Mouse (Mus musculus): ENCODE results near the gene Naaladl2.

The Naaladl2 gene

DNA sequence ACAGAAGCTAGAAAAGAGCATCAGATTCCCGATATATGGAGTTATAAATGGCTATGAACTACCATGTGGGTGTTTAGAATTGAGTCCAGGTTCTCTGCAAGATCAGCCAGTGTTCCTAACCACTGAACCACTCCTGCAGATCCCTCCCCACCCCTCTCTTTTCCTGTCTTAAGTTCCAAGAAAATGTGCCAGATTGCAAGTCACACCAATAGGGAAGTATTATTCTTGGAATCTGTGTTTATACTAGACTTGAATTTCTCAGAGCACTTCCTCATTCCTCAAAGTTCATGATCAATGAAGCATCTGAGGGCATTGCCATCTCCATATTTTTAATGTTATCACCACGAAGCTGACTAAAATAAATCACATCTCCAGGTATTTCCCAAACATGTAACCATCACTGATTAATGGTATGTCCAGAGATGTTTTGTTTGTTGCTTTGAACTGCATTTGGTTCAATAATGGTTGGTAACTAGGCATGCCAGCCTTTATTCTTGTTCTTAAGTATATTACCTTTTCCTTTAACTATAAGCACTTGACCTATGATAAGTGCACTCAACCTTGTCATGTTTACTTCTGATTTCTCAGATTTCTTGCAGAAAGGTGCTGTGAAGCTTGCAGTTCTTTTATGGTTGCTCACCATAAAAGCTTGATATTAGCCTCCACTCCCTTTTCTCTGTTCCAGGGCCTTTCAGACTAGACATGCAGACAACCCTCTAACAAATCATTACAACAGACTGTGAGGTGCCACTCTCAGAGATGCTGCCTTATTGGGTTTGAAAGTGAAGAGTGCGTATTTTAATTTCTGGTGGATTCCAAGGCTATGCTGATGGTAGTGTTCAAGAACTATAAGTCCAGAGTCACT, 475.8 kb downstream of the Naaladl2 start:
- DNase-seq = no peak

DNA sequence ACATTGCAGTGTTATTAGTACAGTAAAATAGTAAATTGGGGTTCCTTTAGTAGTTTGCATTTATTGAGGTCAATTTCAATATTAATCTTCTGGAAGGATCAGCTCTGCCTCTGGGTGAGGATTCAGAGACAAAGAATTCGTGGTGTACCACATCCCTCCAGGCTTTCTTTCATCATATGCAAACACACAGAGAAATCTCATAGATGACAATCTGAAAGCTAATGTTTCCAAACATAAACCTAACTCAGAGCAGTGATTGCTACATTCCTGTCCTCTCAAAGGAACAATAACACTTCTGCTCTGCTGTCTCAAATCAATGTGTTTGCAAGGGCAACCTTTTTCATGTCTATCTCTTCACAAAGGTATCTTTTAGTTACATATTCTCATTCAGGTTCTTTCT, 478.7 kb downstream of the Naaladl2 start:
- no peak for DNase-seq

DNA sequence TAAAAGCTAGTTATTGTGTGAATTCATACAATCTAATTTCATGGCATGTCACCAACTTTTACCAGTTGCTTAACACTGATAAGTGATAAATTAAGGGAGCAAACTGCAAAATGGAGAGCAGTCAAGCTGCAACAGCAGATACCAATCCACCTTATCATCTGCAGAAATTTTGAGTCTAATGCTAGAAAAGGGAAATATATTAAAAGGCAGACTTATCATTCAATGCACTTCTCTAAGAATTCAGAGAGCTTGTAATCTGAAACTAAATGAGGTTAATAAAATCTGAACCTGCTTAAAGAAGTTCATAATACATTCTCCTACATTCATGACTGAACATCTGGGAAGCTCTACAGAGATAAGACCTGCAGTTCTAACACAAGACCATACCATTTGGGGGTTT, 480.3 kb downstream of the Naaladl2 start:
- no peak for DNase-seq

DNA sequence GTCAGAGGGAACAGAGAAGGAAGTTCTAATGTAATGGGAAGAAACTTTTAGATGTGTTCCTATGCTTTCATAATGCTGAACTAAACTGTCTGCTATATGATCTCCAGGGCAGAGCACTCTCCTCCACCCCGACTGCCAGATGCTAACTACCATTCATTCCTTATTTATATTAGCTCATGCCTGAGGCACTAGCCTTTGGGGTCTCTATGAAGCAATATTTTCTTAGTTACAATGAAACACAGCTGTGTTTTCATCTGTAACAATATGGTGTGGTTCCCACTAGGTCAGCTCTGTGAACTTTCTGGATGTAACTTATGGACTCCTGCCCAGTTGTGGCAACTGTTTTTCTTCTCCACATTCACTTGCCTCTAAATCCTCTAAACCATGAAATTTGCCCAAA, 514.0 kb downstream of the Naaladl2 start:
- DNase-seq = no peak

DNA sequence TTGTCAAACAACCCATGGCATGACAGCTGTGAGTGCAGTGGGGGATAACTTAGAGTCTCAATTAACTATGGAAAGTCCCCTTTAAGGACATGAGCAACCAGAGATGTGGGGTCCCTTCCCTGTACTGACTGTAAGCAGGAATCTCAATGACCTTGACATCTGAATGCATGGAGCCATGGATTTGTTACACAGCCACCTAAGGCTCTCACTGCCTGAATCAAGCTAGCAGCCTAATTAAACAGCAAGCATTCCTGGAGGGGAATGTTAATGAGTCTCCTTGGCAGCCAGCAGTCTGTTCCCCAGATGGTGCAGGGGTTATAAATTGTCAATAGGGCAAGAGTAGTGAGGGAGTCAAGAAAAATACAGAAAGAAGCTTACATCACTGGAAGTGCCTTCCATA, 538.6 kb downstream of the Naaladl2 start:
- peak; percentile 17 for DNase-seq

DNA sequence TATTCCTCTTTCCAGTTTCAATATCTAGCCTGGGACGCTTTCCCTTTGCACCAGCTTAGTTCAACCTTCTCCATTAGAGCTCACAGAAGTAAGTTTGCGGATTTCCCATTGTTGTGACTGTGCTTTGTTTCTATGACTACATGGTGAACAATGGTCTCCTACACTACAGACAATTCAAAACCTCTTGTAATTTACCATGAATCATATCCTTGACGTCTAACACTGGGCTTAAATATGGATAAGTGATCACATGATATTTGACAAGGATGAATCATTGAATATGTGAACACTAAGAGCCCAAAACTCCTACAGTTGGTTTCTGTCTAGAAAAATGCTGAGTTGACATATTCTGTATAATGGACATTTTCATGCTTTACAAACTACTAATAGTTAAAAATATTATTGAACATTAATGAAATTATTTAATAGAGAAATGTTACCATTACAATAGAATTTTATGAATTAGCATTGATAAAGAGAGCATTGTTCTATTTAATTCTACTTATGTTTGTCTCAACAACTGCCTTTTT, 539.2 kb downstream of the Naaladl2 start:
- DNase-seq = no peak

DNA sequence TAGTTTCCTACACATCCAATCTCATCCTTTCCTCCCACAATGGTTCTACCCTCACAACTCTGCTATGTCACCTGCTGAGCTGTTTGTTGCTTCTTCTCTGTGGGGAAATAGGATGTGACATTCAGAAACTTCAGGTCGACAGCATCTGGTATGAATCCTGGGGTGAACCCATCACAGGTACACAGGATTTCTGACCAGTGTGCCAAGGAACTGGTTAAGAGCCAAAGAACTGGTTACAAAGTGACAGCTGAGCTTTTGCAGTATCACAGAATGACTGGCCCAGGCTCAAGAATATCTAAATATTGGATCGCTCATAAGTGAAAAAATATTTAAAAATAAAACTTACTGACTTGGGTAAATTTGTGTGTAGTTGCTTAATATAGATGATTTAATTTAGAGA, 548.6 kb downstream of the Naaladl2 start:
- DNase-seq = peak; percentile 45

DNA sequence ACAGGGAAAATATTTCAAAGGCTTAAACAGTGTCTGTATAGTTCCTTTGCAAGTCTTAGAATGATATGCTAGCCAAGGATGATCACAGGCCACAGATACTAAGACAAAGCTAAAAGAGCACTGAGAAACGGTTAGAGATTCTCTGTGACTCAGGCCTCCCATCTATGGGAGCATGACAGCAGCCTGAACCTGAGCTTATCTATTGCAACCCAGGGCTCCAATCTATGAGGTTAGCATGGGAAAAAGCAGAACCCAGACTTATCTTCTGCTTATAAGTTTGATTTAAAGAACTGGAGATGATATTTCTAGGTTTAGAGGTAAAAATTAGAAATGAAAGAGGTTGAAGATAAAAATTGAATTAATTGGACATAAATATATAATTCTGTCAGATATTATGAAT, 587.4 kb downstream of the Naaladl2 start:
- no peak for DNase-seq

DNA sequence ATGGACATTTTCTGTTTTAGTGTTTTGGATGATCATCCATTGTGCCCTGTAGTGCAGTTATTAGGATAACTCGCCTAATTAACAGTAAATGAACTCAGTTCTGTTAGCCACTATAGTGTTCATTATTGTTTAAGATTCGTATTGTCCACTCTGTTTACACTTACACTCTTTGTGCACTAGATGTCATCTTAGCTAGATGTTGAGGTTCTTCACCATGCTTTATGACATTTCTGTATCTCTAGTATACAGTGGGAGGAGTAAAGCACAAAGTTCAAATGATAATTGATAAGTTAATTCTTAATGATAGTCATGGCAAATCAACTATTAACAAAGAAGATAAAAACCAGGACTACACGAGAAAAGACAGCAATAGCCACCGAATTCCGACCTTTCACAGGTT, 590.4 kb downstream of the Naaladl2 start:
- DNase-seq = no peak

DNA sequence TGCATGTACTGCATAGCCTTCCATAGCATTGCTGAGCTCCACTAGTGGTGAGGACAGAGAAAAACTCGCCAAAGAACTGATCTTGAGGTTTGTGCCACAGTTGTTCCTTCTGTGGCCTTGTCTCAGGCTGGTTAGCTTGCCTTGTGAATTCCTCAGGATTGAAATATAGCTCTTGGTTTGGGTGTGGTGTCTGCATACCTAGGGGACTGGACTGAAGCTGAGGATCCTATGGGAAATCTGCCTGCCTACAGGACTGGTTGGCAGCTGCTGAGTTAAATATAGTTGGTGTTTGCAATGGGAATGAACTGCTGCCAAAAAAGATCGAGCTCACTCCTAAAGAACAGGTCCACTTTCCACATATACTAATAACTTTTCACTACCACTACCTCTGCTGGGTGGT, 591.4 kb downstream of the Naaladl2 start:
- DNase-seq = no peak

DNA sequence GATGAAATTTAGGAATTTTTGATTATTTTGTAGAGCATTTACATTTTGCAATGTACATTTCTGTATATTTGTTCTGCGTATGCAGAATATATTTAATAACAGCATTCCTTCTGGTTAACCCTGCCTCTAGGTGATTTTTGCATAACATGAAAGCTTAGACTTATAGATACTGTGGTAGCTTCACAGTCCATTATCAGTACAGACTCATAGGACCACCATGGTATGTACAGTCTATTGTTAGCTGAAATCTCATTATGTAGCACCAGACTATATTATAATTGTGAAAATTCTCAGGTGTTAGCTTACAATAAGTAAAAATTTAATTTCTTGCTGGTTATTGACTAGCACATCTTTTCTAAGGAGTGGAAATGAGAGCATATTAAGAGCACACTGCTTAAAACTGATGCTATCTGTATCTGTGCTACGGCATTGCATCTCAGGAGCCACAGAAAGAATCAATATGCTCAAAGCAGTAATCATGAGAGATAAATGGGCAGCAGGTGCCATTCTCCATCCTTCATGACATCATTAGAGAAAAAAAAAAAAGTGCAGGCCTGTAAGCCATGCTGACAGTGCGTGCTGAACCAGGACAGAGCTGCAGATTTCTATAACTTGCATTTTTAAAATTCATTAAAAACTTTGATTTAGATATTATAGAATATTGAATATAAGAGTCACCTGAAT, 610.1 kb downstream of the Naaladl2 start:
- no peak for DNase-seq

DNA sequence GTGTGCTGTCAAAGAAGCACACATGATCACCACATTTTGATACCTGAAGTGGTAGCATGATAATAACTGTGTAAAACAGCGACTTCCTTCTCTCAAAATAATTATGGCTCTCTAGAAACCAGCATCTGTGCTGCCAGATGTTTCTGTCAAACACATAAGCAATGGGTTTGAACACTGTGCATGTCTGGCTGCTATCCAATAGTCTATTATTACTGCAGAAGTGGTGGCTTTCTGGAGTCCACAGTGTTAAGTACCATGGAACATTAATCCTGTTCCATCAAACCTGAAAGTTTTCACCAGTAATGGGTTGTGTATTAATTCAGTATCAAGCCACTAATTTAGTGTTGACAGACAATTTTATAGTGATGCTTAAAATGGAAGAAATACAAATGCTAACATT, 629.1 kb downstream of the Naaladl2 start:
- no peak for DNase-seq

DNA sequence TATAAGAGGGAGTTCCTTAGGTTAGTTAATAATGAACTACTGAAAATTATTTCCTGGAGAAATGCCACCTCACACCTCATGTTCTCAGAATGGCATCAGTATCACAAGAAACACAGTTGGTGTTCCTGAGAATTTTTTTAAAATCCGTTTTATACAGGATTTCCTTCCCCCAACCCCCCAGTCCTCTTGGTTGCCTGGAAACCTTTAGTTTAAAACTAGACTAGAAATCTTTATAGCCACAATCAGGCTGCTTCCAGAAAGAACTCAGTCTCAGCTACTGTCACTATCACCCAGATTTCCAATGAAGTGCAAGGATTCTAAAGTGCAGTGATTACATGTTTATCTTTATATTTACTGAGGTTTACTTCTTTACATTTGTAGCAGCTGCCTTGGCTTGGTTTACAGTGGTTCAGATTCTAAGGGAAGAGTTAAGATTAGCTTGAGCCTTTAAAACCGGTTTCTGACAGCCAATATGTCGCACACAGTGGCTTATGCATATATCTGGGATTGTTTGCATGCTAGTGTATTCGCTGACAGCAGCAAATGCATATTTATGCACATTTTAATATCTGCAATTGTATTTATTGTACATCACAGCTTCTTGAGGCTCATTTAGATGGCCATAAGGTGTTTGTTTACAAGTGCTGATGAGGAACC, 657.5 kb downstream of the Naaladl2 start:
- DNase-seq = no peak

DNA sequence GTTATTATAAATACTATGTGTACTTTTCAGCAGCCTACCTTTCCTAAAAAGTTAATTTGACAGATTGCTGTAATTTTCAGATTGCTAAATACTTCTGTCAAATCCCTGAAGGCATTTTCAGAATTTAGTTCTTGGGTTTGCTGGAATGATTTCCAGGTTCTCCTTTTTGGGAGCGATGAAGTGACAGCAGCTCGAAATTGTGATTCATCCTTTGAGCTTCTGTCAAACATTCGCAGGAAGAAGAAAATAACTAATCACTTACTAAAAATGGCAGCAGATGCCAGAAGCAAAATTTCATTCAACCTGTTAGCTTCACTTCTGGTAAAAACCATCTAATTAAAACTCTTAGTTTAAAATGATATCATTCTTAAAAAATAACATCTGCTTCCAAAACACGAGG, 680.1 kb downstream of the Naaladl2 start:
- no peak for DNase-seq

DNA sequence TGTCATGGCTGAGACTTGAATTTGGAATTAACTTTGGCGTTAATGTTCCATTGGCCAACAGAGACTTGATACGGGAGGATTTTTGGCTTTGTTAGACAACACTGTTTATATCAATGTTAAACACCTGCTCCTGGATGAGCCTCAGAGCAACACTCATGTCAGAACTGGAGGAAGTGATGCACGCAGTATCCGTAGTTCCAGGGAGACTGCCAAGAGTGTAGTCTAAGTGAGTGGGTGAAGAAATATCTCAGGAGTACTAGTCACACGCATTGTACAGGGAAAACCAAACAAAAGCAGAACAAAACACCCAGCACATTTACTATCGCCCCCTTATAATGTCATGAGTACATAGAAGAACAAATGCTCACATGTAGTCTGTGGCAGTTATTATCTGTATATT, 703.4 kb downstream of the Naaladl2 start:
- no peak for DNase-seq

DNA sequence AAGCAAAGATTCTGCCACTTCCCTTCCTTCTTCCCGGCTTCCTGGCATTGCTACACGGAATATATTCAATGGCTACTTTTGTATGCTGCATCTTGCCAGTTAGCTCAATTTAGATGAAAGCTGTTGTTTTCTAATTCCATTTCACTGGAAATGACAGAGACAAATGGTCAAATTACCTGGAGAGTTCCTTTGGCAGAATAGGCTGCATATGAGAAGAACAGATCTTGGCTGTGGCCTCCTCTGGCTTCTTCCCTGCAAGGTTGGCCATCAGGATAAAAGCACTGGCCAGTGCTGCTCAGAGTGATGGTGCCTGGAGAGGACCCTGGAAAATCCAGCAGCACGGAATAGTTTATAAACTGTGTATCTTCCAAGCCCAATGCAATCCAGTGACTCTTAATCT, 711.3 kb downstream of the Naaladl2 start:
- DNase-seq = peak; percentile 46

DNA sequence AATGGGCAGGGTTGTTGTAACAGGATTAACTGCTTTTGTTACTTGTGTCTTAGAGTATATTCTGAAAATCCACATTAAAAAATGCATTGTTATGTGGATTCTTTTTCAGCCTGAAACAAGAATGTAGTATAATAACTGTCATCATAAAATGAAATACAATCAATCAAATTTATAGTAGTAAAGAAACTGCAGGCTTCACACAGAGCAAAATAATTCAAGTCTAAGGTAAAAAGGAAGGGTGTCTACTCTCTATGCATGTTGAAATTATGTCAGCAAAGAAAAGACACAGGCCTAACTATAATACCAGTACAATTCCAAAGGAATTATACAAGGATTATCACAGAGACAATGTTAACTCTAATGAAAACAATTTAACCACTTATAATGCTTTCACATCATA, 752.3 kb downstream of the Naaladl2 start:
- no peak for DNase-seq

DNA sequence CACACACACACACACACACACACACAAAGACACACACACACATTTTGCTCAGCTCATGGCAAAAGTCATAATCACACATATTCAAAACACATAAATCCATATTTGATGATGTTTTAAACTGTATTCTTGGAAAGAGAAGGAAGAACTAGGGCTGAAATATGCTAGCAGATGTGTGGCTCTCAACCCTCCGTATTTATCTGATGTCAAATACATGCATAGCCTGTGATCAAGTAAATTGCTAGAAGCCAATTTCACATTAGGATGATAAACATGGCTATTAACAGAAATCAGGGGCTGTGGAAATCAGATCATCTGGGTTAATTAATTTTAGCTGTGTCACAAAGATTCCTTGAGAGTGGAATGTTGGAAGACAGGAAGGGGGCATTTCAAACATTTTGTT, 752.8 kb downstream of the Naaladl2 start:
- no peak for DNase-seq

DNA sequence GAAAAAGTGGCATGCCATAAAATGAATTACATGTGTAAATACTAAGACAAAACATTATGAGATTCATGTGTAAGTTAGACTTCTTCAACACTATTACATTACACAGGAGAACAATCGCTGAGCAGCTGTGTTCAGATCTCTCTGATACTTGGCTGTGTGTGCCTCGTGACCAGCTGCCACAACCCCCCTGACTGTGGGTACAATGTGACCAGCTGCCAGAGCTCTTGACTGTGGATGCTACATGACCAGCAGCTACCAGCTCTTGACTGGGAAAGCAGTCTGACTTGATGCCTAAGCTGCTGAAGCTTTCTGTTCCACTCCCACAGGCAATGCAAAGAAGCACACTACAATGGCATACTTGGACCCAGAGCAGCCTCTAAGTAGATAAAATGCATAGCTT, 789.1 kb downstream of the Naaladl2 start:
- no peak for DNase-seq

DNA sequence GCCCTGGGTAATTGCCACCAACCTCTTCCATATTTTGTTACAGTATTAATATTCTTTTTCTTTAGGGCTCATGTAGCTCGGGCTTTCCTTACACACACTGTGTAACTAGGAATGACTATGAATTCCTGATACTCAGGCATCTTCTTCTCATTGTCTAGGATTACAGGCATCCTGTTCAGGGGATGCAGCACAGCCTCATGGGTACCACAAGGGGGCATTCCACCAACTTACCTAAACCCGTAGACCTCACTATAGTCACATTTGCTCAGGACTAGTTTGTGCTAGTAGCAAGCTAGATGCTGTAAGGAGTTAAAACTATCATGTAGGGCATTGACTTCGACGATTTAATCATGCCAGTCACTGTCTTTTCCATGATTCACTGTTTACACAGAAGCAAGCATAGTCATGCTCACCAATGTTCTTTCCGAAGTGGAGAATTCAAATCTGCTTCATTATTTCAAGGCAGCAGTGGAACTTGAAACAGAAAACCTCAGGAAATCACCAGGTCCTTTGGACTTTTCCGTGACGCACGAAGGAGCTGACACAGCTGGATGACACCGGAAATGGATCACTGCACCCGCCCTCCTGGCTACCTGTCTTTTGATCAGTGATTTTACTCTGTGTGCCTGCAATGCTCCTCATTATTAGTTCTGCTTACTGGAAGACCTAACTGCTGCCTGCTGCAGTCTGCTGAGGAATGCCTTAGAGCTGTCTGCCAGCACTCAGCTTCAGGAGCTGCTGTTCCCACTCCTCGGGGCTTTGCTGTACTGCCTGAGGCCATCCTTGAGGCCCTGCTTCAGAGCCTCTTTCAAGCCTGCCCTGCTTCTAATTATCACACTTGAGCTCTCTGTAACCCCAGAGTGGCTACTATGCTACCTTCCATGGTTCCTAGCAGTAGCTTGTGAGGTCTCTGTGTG, 822.3 kb downstream of the Naaladl2 start:
- no peak for DNase-seq

DNA sequence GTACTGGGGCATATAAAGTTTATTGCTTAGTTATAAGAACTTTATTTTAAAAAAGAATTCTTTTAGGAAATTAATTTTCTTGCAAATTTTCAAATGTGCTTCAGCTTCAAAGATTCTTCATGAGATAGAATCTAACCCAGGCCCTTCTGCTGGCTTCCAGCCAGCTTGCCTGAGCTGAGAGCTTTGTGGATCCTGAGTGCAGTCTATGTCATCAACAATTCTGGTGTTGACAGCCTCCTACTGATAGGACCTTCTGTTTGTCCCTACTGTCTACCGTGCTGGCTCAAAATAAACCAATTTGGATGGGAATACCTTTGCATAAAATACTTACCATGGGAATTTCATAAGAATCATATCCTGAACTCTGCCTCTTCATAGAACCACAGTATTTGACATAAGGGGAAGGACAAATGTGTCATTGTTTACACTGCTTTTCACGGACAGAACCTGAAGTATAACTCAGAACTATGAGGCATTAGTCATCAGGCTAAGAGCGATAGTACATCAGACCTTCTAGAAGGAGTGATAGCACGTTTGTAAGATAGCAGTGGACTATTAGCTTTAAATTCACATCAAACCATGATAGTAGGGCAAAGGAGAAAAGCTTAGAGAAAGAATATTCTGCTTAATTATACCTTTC, 829.3 kb downstream of the Naaladl2 start:
- peak; percentile 93 for DNase-seq

DNA sequence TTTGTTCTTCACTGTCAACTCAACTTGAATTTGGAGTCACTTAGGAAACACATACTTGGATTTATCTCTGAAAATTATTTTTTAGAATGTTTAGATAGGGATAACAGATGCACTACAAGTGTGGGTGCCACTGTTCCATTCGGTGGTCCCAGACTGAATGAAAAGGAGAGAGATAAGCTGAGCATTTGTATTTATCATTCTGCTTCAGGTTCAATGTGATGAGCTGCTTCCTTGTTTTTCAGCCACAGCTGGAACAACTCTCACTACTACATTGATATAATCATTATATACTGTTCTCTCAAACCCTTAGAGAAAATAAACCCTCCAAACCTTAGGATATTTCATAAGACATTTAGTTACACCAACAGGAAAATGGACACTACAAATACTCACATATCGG, 918.6 kb downstream of the Naaladl2 start:
- DNase-seq = no peak

Measured in cerebellum, adult 9-10 months (tissue).